Mouse (Mus musculus) cortical plate, adult 2 months (tissue): ENCODE data around the gene Pnpla5.

Experiments used
- CTCF ChIP-seq: fragments of 200-500 bp; IDR thresholded peaks from 2 replicates; pipeline ENCODE4 v1.5.1; 2011; ENCODE audit warnings: mild to moderate bottlenecking, control low read depth, low read length; ENCODE audit not compliant: insufficient read depth; ENCODE audit errors: extremely low read depth
- POLR2A ChIP-seq: fragments of 200-500 bp; IDR thresholded peaks from 2 replicates; pipeline ENCODE4 v1.6.1; 2011; ENCODE audit warnings: mild to moderate bottlenecking, low read length, control low read depth; ENCODE audit not compliant: insufficient read depth; ENCODE audit errors: extremely low read depth

DNA sequence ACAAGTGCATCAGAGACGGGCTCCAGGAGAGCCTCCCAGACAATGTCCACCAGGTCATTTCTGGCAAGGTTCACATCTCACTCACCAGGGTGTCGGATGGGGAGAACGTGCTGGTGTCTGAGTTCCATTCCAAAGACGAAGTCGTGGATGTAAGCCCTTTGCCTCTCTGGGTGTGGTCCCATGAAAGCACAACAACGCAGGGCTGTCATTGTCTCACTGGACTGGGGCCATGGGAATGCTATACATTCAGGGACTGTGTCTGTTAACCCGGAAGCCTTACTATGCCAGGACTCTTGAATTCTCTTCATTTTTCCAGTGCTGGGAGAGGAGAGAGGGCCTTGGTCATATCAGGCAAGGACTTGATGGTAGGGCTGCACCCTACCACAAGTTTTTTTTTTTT lies 48.2 kb upstream of the Pnpla5 start:
- TF ChIP-seq POLR2A (no peak), CTCF (no peak)
